Mouse (Mus musculus): ENCODE results near the gene Csad. TPM values are rescaled to one million over a fixed set of nuclear protein-coding genes. Genes with fewer than 3 reads are reported as not detected.
A peak's percentile ranks its signal among the peaks of the same experiment; 100 is the strongest.

The Csad gene
- polyA plus RNA-seq, 1 experiment from 2014 or later = 106 TPM

GRCm38 (mm10) chr15:102177417-102177816, 27.1 kb downstream of the Csad start:
- H3K9ac ChIP-seq = no peak overlapping the region
- H3K4me2 ChIP-seq (replicated peaks) = no peak overlapping the region
- 80% methylated on average over 8 of the region's 8 CpGs for WGBS
- no peak overlapping the region for H3K27ac ChIP-seq (replicated peaks)
- no peak overlapping the region for H3K4me3 ChIP-seq (replicated peaks)
- ATAC-seq (ENCODE audit: insufficient number of reproducible peaks, low FRiP score, low TSS enrichment, low read depth) = no peak
- no peaks in the 10 kb centered on the region for H3K4me1 ChIP-seq
- no peaks in the 10 kb centered on the region for H3K9me3 ChIP-seq (replicated peaks)
- peaks cover 42% of the 10 kb centered on the region for H3K36me3 ChIP-seq
- no peaks in the 10 kb centered on the region for H3K27me3 ChIP-seq

GRCm38 (mm10) chr15:102176571-102177316, 27.8 kb downstream of the Csad start:
- Histone ChIP-seq H3K9ac (no peak overlapping the region), H3K36me3 (peaks cover 42% of the 10 kb centered on the region), H3K4me3 (replicated peaks) (no peak overlapping the region), H3K9me3 (replicated peaks) (no peaks in the 10 kb centered on the region), H3K4me1 (no peaks in the 10 kb centered on the region), H3K27me3 (no peaks in the 10 kb centered on the region), H3K4me2 (replicated peaks) (no peak overlapping the region), H3K27ac (replicated peaks) (no peak overlapping the region)
- WGBS = 83% methylated on average over 7 of the region's 7 CpGs
- ATAC-seq (ENCODE audit: insufficient number of reproducible peaks, low FRiP score, low TSS enrichment, low read depth) = no peak

GRCm38 (mm10) chr15:102175736-102176319, 28.7 kb downstream of the Csad start:
- Histone ChIP-seq H3K36me3 (peaks cover 44% of the 10 kb centered on the region), H3K27me3 (no peaks in the 10 kb centered on the region), H3K4me2 (replicated peaks) (no peak overlapping the region), H3K9me3 (replicated peaks) (no peaks in the 10 kb centered on the region), H3K27ac (replicated peaks) (no peak overlapping the region), H3K9ac (no peak overlapping the region), H3K4me1 (no peaks in the 10 kb centered on the region), H3K4me3 (replicated peaks) (no peak overlapping the region)
- ATAC-seq (ENCODE audit: insufficient number of reproducible peaks, low FRiP score, low TSS enrichment, low read depth) = no peak
- WGBS = 71% methylated on average over 16 of the region's 16 CpGs

- Histone ChIP-seq H3K4me3 (replicated peaks) (no peak overlapping the region), H3K36me3 (peaks cover 31% of the 10 kb centered on the region), H3K9ac (no peak overlapping the region), H3K27ac (replicated peaks) (no peak overlapping the region), H3K4me2 (replicated peaks) (no peak overlapping the region), H3K4me1 (peaks cover 3% of the 10 kb centered on the region; the same call in 1 of the 2 replicates), H3K27me3 (no peaks in the 10 kb centered on the region), H3K9me3 (replicated peaks) (no peaks in the 10 kb centered on the region)
- ATAC-seq (ENCODE audit: insufficient number of reproducible peaks, low FRiP score, low TSS enrichment, low read depth) = no peak
- WGBS = 80% methylated on average over 3 of the region's 3 CpGs
Observed at GRCm38 (mm10) chr15:102173581-102173980, 30.9 kb downstream of the Csad start.

GRCm38 (mm10) chr15:102169064-102169463, 35.5 kb downstream of the Csad start:
- no peaks in the 10 kb centered on the region for H3K9me3 ChIP-seq (replicated peaks)
- WGBS = 40% methylated on average over 2 of the region's 2 CpGs

GRCm38 (mm10) chr15:102167620-102168021, 36.9 kb downstream of the Csad start:
- Histone ChIP-seq H3K4me2 (replicated peaks) (no peak overlapping the region), H3K9ac (no peak overlapping the region), H3K4me3 (replicated peaks) (no peak overlapping the region), H3K27me3 (no peaks in the 10 kb centered on the region), H3K4me1 (peaks cover 14% of the 10 kb centered on the region), H3K27ac (replicated peaks) (peak overlapping the region; percentile 59), H3K9me3 (replicated peaks) (no peaks in the 10 kb centered on the region), H3K36me3 (peaks cover 3% of the 10 kb centered on the region; the same call in 1 of the 2 replicates)
- WGBS = 22% methylated on average over 6 of the region's 6 CpGs
- ATAC-seq (ENCODE audit: insufficient number of reproducible peaks, low FRiP score, low TSS enrichment, low read depth) = peak; percentile 52

More at GRCm38 (mm10) chr15:102169064-102169463, 35.5 kb downstream of the Csad start:
- ATAC-seq (ENCODE audit: insufficient number of reproducible peaks, low FRiP score, low TSS enrichment, low read depth) = no peak
- H3K4me3 ChIP-seq (replicated peaks) = no peak overlapping the region
- no peaks in the 10 kb centered on the region for H3K27me3 ChIP-seq
- H3K9ac ChIP-seq = no peak overlapping the region
- H3K36me3 ChIP-seq = peaks cover 6% of the 10 kb centered on the region; the same call in 1 of the 2 replicates
- H3K27ac ChIP-seq (replicated peaks) = no peak overlapping the region
- no peak overlapping the region for H3K4me2 ChIP-seq (replicated peaks)
- H3K4me1 ChIP-seq = peaks cover 14% of the 10 kb centered on the region

GRCm38 (mm10) chr15:102165468-102166100, 38.9 kb downstream of the Csad start:
- WGBS = 33% methylated on average over 6 of the region's 6 CpGs
- Histone ChIP-seq H3K4me1 (peaks cover 14% of the 10 kb centered on the region), H3K27ac (replicated peaks) (0 out of 2 replicates have a peak overlapping the region, but pooled peaks have one; percentile 14), H3K4me3 (replicated peaks) (no peak overlapping the region), H3K27me3 (no peaks in the 10 kb centered on the region), H3K9ac (no peak overlapping the region), H3K4me2 (replicated peaks) (no peak overlapping the region), H3K9me3 (replicated peaks) (no peaks in the 10 kb centered on the region), H3K36me3 (no peaks in the 10 kb centered on the region)
- no peak for ATAC-seq (ENCODE audit: insufficient number of reproducible peaks, low FRiP score, low TSS enrichment, low read depth)

GRCm38 (mm10) chr15:102163900-102164693, 40.4 kb downstream of the Csad start:
- H3K36me3 ChIP-seq = no peaks in the 10 kb centered on the region
- no peak overlapping the region for H3K9ac ChIP-seq
- no peak overlapping the region for H3K4me3 ChIP-seq (replicated peaks)
- ATAC-seq (ENCODE audit: insufficient number of reproducible peaks, low FRiP score, low TSS enrichment, low read depth) = no peak
- H3K4me1 ChIP-seq = peaks cover 11% of the 10 kb centered on the region
- no peaks in the 10 kb centered on the region for H3K27me3 ChIP-seq
- no peak overlapping the region for H3K4me2 ChIP-seq (replicated peaks)
- H3K27ac ChIP-seq (replicated peaks) = no peak overlapping the region
- H3K9me3 ChIP-seq (replicated peaks) = no peaks in the 10 kb centered on the region
- WGBS = 57% methylated on average over 3 of the region's 3 CpGs

GRCm38 (mm10) chr15:102160415-102161060, 44.0 kb downstream of the Csad start:
- H3K4me2 ChIP-seq (replicated peaks) = no peak overlapping the region
- H3K27ac ChIP-seq (replicated peaks) = no peak overlapping the region
- H3K9ac ChIP-seq = no peak overlapping the region
- WGBS = 65% methylated on average over 27 of the region's 27 CpGs
- H3K4me3 ChIP-seq (replicated peaks) = no peak overlapping the region
- H3K4me1 ChIP-seq = no peaks in the 10 kb centered on the region; the same call in 1 of the 2 replicates
- H3K9me3 ChIP-seq (replicated peaks) = no peaks in the 10 kb centered on the region
- no peaks in the 10 kb centered on the region for H3K27me3 ChIP-seq
- no peak for ATAC-seq (ENCODE audit: insufficient number of reproducible peaks, low FRiP score, low TSS enrichment, low read depth)
- H3K36me3 ChIP-seq = no peaks in the 10 kb centered on the region

GRCm38 (mm10) chr15:102156836-102157235, 47.7 kb downstream of the Csad start:
- H3K4me2 ChIP-seq (replicated peaks) = no peak overlapping the region
- no peak overlapping the region for H3K27ac ChIP-seq (replicated peaks)
- no peaks in the 10 kb centered on the region for H3K9me3 ChIP-seq (replicated peaks)
- H3K4me3 ChIP-seq (replicated peaks) = no peak overlapping the region
- H3K36me3 ChIP-seq = no peaks in the 10 kb centered on the region
- H3K9ac ChIP-seq = no peak overlapping the region
- WGBS = 37% methylated on average over 20 of the region's 20 CpGs
- no peaks in the 10 kb centered on the region for H3K27me3 ChIP-seq
- no peaks in the 10 kb centered on the region; the same call in 1 of the 2 replicates for H3K4me1 ChIP-seq
- ATAC-seq (ENCODE audit: insufficient number of reproducible peaks, low FRiP score, low TSS enrichment, low read depth) = no peak
